Mouse (Mus musculus): ENCODE data around the gene Gak. TPM values are rescaled to one million over a fixed set of nuclear protein-coding genes. Genes with fewer than 3 reads are reported as not detected.
"Not testable (repeated sequence)": the region's sequence is repeated elsewhere in the genome, so short reads cannot be mapped to it uniquely, and the experiment has no call there.

The Gak gene
- polyA plus RNA-seq, 1 experiment from 2014 or later = 54.9 TPM

DNA sequence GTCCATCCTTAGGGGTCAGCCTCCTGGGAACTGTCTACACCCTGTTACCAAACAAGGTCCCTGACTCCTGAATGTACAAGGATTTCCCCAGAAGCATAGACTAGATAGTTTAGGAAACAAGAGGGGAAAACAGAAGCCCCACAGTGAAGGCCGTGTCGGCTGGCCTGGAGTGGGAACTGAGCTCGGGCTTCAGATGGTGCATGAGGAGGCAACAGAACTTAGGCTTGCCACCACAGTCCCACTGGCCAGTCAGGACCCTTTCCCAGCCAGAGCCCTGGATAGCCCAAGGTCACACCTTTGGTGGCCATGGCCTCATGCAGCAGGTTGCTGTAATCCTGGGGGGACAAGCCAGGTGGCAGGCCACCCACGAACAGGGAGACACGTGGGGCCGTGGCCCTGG lies 23.8 kb upstream of the Gak start:
- no peaks in the 10 kb centered on the region for H3K9me3 ChIP-seq
- peaks cover 33% of the 10 kb centered on the region for H3K36me3 ChIP-seq (replicated peaks)
- peaks cover 8% of the 10 kb centered on the region for H3K4me1 ChIP-seq
- no peak overlapping the region for H3K4me3 ChIP-seq
- WGBS = 91% methylated on average over 6 of the region's 6 CpGs
- no peak for ATAC-seq (replicated peaks)
- no peak overlapping the region for H3K9ac ChIP-seq
- no peak overlapping the region for H3K27ac ChIP-seq
- no peaks in the 10 kb centered on the region for H3K27me3 ChIP-seq (replicated peaks)
- H3K4me2 ChIP-seq = no peak overlapping the region

DNA sequence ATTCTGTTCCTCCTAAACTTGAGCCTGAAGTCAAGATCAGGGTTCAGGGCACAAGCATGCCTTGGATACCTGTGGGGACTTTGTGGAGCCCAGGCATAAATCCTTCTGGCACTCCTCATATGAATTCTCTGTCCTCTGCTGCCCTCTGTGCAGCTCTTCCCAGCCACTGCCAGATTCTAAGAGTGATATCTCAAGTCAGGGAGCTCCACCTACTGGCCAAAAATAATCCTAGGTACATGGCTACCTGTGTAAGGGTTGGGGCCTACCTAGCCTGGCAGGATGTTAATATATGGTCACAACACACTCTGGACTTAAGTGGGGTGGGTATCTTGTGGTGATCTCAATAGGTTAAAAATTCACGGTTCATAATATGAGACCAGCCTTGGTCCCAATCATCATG lies 22.3 kb upstream of the Gak start:
- Histone ChIP-seq H3K27me3 (replicated peaks) (no peaks in the 10 kb centered on the region), H3K9ac (no peak overlapping the region), H3K4me3 (no peak overlapping the region), H3K4me2 (no peak overlapping the region), H3K9me3 (no peaks in the 10 kb centered on the region), H3K4me1 (no peaks in the 10 kb centered on the region), H3K27ac (no peak overlapping the region), H3K36me3 (replicated peaks) (peaks cover 41% of the 10 kb centered on the region)
- peak; percentile 57 for ATAC-seq (replicated peaks)
- WGBS = 65% methylated on average over 1 of the region's 1 CpGs

DNA sequence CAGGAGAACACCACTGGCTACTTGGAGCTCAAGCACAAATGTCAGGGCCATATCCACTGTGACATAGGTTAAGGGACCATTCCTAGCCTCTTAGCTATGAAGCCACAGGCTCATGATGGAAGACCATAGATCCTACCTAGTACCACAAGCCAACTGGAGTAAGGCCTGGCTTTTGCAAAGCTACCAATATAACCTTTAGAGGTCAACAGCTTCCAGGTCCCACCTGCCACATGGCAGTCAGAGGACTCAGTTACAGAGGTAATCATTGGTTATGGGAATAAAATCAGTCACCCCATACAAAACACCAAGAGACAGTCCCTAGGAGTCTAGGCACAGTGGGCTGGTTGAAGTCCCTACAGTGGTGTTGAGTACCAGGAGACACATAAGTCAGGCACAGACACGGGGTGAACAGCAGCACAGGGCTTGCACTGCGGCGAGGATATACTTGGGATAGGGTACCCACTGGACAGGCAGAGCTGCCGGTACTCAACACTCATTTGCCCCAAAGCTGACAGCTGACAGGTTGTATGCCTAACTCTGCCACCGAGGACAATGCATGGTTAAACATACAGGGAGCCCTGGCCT lies 21.7 kb upstream of the Gak start:
- ATAC-seq (replicated peaks) = 0 out of 2 replicates have a peak, but pooled peaks have one; percentile 44
- no peak overlapping the region for H3K4me2 ChIP-seq

DNA sequence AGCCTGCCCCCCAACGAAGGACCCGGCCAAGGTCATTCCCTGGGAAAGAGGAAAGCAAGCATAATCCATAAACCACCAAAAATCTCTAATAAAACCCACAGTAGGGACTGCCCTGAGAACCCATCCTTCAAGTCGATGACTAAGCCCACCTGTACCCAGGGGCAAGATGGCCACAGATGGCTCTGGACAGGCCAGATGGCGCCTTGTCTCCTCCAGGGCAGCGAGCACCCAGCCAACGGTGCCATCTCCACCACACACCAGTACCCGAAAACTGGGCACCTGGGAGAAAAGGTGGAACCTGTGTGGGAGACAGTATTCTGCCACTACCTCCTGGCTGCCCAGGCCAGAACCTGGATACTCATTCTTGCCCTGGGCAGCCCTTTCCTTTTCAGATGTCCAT lies 20.8 kb upstream of the Gak start:
- no peak overlapping the region for H3K27ac ChIP-seq
- H3K9ac ChIP-seq = no peak overlapping the region
- H3K36me3 ChIP-seq (replicated peaks) = peaks cover 41% of the 10 kb centered on the region
- 88% methylated on average over 7 of the region's 7 CpGs for WGBS
- no peaks in the 10 kb centered on the region for H3K27me3 ChIP-seq (replicated peaks)
- ATAC-seq (replicated peaks) = no peak
- no peak overlapping the region for H3K4me3 ChIP-seq
- H3K4me2 ChIP-seq = no peak overlapping the region
- no peaks in the 10 kb centered on the region for H3K4me1 ChIP-seq
- no peaks in the 10 kb centered on the region for H3K9me3 ChIP-seq

More for the DNA sequence above, 21.7 kb upstream of the Gak start:
- no peak overlapping the region for H3K27ac ChIP-seq
- WGBS = 81% methylated on average over 5 of the region's 5 CpGs
- no peaks in the 10 kb centered on the region for H3K27me3 ChIP-seq (replicated peaks)
- H3K36me3 ChIP-seq (replicated peaks) = peaks cover 41% of the 10 kb centered on the region
- H3K4me3 ChIP-seq = no peak overlapping the region
- H3K9me3 ChIP-seq = no peaks in the 10 kb centered on the region
- no peaks in the 10 kb centered on the region for H3K4me1 ChIP-seq
- no peak overlapping the region for H3K9ac ChIP-seq

DNA sequence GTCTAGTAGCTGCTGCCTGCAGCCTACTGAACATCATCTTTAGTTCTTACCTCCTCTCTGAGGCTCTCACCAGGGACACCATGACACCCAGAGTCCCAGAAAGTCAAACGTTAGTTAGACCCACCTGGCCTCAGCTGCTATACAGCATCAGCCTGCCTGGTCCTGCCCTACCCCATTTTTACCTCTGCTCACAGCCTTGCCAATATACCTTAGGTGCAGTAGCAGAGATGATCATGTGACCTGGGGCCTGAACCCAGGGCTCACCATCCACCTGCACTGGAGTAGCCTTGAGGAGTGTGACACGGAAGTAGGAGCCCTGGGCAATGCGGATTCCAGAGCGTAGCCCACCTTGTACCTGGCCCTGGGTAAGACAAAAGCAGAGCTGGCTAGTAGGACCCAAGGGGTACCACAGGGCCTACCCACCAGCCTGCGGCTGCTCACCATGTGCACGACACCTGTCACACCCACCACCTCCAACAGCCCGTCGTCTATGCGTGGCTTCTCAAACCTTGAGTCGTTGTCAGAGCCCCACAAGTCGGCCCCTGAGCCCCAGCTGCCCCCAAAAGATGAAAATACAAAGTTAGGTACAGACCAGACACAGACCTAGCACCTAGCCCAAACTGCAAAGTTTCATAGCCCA lies 19.5 kb upstream of the Gak start:
- peaks cover 30% of the 10 kb centered on the region for H3K36me3 ChIP-seq (replicated peaks)
- WGBS = 93% methylated on average over 11 of the region's 11 CpGs
- H3K4me2 ChIP-seq = no peak overlapping the region
- no peak overlapping the region for H3K4me3 ChIP-seq
- no peak for ATAC-seq (replicated peaks)
- no peak overlapping the region for H3K9ac ChIP-seq
- H3K27me3 ChIP-seq (replicated peaks) = no peaks in the 10 kb centered on the region
- H3K27ac ChIP-seq = no peak overlapping the region
- no peaks in the 10 kb centered on the region for H3K4me1 ChIP-seq
- no peaks in the 10 kb centered on the region for H3K9me3 ChIP-seq

DNA sequence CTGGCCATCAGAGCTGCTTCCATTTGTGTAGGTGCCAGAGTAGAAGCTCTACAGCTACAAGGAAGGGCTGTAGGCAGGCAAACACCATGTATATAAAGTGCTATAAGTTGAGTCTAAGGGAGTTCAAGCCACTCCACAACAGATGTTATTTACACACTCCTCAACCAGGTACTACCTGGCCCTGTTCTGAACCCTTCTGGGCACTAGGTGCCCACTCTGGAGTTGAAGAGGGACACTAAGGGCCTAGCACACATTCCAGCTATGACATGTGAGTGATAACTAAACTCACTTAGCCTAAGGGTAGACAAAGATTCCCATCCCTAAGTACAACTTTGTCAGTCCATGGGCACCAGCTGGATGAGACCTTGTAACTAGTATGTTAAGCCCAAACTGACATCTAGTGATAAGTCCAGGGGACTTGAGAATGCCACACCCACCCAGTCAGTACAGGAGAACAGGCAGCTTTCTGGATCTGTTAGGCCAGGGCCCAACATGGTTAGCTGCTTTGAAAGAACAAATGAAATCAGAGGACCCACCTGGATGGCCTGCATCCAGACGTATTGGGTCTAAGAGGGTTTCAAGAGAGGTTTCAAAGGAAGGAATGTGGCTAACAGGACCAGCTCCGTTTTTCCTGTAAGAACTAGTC lies 18.4 kb upstream of the Gak start:
- 91% methylated on average over 2 of the region's 2 CpGs for WGBS
- no peaks in the 10 kb centered on the region for H3K9me3 ChIP-seq
- H3K9ac ChIP-seq = no peak overlapping the region
- ATAC-seq (replicated peaks) = no peak
- H3K4me3 ChIP-seq = no peak overlapping the region
- no peak overlapping the region for H3K4me2 ChIP-seq
- H3K36me3 ChIP-seq (replicated peaks) = peaks cover 19% of the 10 kb centered on the region
- no peaks in the 10 kb centered on the region for H3K4me1 ChIP-seq
- H3K27ac ChIP-seq = no peak overlapping the region
- no peaks in the 10 kb centered on the region for H3K27me3 ChIP-seq (replicated peaks)

DNA sequence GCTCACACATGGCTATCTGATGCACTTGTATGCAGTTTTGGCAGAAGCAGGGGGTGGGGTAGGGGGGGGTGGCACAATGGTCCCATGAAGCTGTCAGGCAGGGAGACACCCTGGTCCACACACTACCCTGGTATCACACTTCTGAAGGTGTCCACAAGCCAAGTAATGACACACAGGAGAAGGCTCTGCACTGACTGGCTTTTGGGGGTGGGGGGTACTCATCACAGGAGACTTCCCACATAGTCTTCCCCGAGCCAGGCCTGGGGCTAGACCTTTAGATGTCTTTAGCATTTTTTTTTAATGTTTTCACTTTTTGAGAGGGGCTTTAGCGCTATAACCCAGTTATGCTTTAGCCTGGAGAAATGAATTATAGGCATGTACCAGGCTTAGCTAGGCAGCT lies 17.8 kb upstream of the Gak start:
- Histone ChIP-seq H3K4me3 (no peak overlapping the region), H3K27me3 (replicated peaks) (no peaks in the 10 kb centered on the region), H3K4me2 (no peak overlapping the region), H3K27ac (no peak overlapping the region), H3K9me3 (no peaks in the 10 kb centered on the region), H3K9ac (no peak overlapping the region), H3K36me3 (replicated peaks) (peaks cover 15% of the 10 kb centered on the region; the same call in 1 of the 2 replicates), H3K4me1 (no peaks in the 10 kb centered on the region)
- WGBS = 96% methylated on average over 2 of the region's 2 CpGs
- ATAC-seq (replicated peaks) = no peak

DNA sequence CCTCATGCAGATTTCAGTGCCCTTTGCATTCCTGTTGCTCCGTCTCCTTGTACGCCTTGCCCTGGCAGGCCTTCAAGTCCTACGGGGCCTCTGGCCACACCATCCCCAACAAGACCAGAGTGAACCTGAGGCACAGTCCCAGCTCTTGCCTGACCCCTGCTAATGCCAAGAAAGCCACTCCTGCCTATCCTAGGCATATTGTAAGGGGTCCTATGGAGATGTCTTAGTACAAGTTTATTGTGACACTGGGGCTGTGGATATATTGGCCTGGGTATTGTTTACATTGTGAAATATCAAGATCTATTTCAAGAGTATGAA lies 16.7 kb upstream of the Gak start:
- Histone ChIP-seq H3K4me2 (no peak overlapping the region), H3K27me3 (replicated peaks) (no peaks in the 10 kb centered on the region), H3K4me1 (no peaks in the 10 kb centered on the region), H3K9me3 (no peaks in the 10 kb centered on the region), H3K4me3 (no peak overlapping the region), H3K36me3 (replicated peaks) (peaks cover 15% of the 10 kb centered on the region; the same call in 1 of the 2 replicates), H3K27ac (no peak overlapping the region), H3K9ac (no peak overlapping the region)
- no peak for ATAC-seq (replicated peaks)
- WGBS = 88% methylated on average over 3 of the region's 3 CpGs

DNA sequence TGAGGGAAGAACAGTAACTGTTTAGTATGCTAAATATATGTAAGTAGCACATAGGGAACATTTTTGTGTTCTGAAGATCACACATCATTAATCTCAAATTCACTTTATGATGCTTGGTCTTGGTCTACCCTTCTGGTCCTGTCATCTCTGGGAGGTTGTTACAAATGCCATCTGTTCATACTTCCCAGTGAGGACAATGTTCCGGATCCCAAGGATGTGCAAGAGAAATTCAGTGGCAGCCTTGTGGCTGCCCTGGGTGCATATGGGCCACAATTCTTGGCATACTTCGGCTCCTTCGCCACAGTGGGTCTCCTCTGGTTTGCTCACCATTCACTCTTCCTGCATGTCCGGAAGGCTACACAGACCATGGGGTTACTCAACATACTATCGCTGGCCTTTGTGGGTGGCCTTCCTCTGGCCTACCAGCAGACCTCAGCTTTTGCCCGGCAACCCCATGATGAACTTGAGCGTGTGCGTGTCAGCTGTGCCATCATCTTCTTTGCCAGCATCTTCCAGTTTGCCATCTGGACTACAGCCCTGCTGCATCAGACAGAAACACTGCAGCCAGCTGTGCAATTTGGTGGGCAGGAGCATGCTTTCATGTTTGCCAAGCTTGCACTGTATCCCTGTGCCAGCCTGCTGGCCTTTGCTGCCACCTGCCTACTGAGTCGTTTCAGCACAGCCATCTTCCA lies 16.2 kb upstream of the Gak start:
- 90% methylated on average over 9 of the region's 9 CpGs for WGBS
- no peak for ATAC-seq (replicated peaks)
- Histone ChIP-seq H3K9me3 (no peaks in the 10 kb centered on the region), H3K27me3 (replicated peaks) (no peaks in the 10 kb centered on the region), H3K9ac (no peak overlapping the region), H3K4me3 (no peak overlapping the region), H3K27ac (no peak overlapping the region), H3K36me3 (replicated peaks) (peaks cover 15% of the 10 kb centered on the region; the same call in 1 of the 2 replicates), H3K4me1 (no peaks in the 10 kb centered on the region), H3K4me2 (no peak overlapping the region)

DNA sequence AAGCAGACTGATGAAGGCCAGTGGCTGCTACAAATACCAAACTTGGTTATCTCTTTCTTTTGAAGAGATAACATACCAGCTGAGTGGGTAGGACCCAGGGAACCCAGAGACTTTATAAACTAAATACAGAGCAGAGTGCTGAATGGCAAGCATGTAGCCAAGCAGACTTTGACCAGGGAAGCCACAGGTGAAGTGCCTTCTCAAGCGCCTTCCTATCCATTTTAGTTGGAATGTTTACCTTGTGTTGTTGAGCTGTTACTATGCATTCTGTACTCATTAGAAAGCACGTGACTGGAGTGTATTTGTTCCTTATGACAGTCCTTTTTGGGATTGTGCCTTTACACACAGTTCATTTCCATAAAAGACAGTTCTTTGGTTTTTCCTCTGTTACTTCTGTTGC lies 14.1 kb upstream of the Gak start:
- H3K4me3 ChIP-seq = no peak overlapping the region
- H3K36me3 ChIP-seq (replicated peaks) = 0 out of 2 replicates have a peak, but pooled peaks cover 8% of the 10 kb centered on the region
- no peaks in the 10 kb centered on the region for H3K9me3 ChIP-seq
- 85% methylated on average over 2 of the region's 2 CpGs for WGBS
- H3K27me3 ChIP-seq (replicated peaks) = no peaks in the 10 kb centered on the region
- no peaks in the 10 kb centered on the region for H3K4me1 ChIP-seq
- ATAC-seq (replicated peaks) = no peak
- no peak overlapping the region for H3K27ac ChIP-seq
- H3K4me2 ChIP-seq = no peak overlapping the region
- H3K9ac ChIP-seq = no peak overlapping the region

DNA sequence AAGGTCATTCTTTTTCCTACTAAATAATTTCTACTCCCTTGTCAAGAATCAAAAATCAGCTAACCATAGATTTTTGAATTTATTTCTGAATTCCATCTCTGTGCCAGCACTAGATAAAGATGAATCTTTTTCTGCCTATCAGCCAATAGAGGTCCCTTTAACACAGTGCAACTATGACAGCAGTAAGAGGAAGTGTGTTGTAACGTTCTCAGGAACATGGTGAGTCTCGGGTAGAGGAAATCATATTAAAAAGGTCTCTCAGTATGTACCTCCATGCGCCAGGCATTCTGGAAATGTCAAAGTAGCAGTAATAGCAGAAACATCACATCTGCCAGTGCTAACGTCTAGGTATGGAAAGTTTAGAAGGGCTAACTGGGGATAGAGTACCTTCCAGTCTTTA lies 6.6 kb upstream of the Gak start:
- H3K9me3 ChIP-seq = no peaks in the 10 kb centered on the region
- no peak for ATAC-seq (replicated peaks)
- H3K27me3 ChIP-seq (replicated peaks) = no peaks in the 10 kb centered on the region
- H3K36me3 ChIP-seq (replicated peaks) = no peaks in the 10 kb centered on the region
- H3K4me2 ChIP-seq = no peak overlapping the region
- 78% methylated on average over 4 of the region's 4 CpGs for WGBS
- H3K4me1 ChIP-seq = no peaks in the 10 kb centered on the region
- H3K4me3 ChIP-seq = no peak overlapping the region
- H3K27ac ChIP-seq = no peak overlapping the region
- no peak overlapping the region for H3K9ac ChIP-seq

DNA sequence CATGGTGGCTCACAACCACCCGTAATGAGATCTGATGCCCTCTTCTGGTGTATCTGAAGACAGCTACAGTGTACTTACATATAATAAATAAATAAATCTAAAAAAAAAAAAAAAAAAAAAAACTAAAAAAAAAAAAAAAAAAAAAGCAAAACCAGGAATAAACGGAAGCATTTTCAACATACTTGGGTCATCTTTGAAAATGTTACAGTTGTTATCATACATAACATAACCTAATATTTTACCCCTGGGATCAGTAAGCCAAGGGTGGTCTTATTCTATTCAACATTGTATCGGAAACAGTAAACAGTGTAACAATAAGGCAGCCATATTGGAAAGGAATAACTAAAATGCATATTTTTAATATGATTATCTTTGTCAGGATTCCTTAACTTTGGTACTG lies 4.5 kb upstream of the Gak start:
- not testable (repeated sequence) for H3K4me2 ChIP-seq; H3K36me3 ChIP-seq (replicated peaks); H3K4me1 ChIP-seq; ATAC-seq (replicated peaks); H3K9me3 ChIP-seq; H3K4me3 ChIP-seq; H3K27ac ChIP-seq; H3K27me3 ChIP-seq (replicated peaks); H3K9ac ChIP-seq
- 92% methylated on average over 2 of the region's 3 CpGs for WGBS

Measured in midbrain, embryonic 15.5 days (tissue).